Mouse (Mus musculus) bone marrow macrophage, adult 2 months (primary cell): ENCODE measurements at regions not wholly inside any gene's neighbourhood (a gene's known extent, or its start where the extent isn't known, plus 50 kb on each side); places are given as distances from the start of the nearest gene placed in this dataset.

ENCODE experiments used
- CTCF ChIP-seq: IDR thresholded peaks from 2 replicates; pipeline ENCODE4 v1.5.1; 2012; ENCODE audit warnings: low read depth, mild to moderate bottlenecking, low read length, moderate library complexity
- POLR2A ChIP-seq: IDR thresholded peaks from 2 replicates; pipeline ENCODE4 v1.6.1; 2012; ENCODE audit warnings: mild to moderate bottlenecking, low read depth, low read length, borderline replicate concordance

DNA sequence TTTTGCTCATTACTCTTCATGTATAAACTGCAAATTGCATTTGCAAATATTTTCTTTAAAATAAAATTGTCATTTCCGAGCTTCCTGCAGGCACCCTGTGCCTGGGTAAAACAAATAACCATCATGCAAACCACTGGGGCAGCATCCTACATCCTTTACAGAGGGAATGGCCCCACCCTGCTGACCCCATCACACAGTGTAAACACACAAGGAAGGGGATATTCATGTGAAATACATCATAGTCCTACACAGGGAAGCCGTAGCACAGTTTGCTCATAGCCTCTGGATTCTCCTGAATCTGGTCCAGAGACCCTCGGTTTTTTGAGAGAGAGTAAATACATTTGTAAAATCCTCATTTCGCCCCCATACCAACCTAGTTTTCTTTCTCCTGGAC is 138.2 kb downstream of the Dhx15 start:
- TF ChIP-seq POLR2A, result no peak
- TF ChIP-seq CTCF, result no peak
